Mouse (Mus musculus) cerebellum, adult 11-12 months (tissue): ENCODE data around the gene Tox2.
A peak's percentile ranks its signal among the peaks of the same experiment; 100 is the strongest.

Source experiments
- DNase-seq: peaks from one replicate; pipeline ENCODE4 v3.0.0; 2022

Tox2 gene

GRCm38 (mm10) chr2:163261362-163262054 is 58.6 kb downstream of the Tox2 start:
- DNase-seq, result no peak

- no peak for DNase-seq
These were observed 59.1 kb downstream of the Tox2 start for GRCm38 (mm10) chr2:163262055-163262420.

DNA sequence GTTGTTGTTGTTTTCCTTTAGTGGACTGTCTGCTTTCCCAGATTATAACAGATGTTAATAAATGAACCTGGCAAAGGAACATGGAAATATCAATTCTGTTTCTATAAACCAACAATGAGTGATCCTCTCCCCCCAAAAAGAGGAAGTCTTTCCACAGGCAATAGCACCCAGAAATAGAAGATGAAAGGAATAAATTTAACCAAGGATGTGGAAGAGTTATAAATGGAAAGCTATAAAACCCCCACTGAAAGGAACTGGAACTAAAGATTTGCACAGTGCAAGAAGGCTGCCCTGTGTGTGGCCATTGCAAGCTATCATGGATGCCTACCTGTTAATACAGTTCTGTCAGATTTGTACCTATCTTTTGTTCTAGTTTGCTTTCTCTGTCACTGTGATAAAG is 64.2 kb downstream of the Tox2 start:
- no peak for DNase-seq

- no peak for DNase-seq
These were observed 68.9 kb downstream of the Tox2 start for GRCm38 (mm10) chr2:163271581-163272492.

- DNase-seq, result no peak
These were observed 70.9 kb downstream of the Tox2 start for GRCm38 (mm10) chr2:163273815-163274214.

DNA sequence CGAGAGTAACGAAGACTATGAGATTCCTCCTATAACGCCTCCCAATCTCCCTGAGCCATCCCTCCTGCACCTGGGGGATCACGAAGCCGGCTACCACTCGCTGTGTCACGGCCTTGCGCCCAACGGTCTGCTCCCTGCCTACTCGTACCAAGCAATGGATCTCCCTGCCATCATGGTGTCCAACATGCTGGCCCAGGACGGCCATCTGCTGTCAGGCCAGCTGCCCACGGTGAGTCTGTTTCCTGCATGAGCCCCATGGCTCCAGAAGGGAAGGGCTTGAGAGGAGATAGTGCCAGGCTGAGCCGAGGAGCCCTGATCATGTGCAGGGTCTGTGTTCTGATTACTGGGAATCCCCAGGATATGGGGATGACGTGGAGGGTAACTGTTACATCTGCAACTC is 73.1 kb downstream of the Tox2 start:
- no peak for DNase-seq

GRCm38 (mm10) chr2:163277979-163278378 is 75.1 kb downstream of the Tox2 start:
- DNase-seq, result no peak

DNA sequence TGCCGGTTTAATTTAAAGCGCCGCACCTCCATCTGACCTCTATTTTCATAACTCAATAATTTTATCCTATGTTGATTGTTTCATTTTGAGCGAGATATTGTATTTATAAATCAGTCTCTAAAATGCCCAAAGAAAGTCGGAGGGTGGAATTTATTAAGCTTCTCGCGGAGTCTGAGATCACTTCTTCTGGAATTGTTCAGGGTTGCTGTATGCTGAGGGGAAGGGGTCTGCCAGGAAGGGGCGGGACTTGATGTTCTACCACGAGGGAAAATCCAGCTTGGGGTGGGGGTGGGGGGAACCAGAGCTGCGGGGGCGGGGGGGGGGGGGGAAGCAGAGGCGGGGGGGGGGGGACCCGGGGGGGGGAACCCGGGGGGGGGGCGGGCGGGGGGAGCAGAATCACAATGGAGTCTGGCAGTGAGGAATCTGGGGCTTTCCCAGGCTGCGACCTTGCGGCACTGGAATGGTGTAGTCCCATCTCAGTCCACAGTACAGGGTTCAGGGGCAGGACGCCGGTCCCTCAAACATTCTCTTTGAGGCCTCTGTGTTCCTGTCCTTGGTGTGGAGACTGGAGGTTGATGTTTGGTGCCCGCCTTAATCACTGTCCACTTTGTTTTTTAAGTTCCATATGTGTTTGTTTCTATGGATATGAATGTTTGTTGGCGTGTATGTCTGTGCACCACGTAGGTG is 77.9 kb downstream of the Tox2 start:
- no peak for DNase-seq

DNA sequence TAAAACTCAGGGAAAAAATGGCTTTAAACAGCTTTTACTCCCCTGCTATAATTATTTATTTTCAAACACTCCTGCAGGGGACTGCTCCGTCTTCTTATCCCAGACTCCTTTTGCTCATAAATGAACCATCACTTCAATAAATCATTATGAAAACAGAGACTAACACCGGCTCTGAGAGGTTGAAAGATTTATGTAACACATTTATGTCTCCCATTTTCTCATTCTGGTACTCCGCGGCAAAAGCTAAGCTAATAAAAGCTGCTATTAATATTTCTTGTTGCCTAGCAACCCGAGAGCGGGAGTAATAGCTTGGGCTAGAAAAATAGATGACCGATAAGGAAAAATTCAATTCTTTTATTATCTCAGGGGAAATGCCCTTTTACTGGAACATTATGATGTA is 81.9 kb downstream of the Tox2 start:
- no peak for DNase-seq

DNA sequence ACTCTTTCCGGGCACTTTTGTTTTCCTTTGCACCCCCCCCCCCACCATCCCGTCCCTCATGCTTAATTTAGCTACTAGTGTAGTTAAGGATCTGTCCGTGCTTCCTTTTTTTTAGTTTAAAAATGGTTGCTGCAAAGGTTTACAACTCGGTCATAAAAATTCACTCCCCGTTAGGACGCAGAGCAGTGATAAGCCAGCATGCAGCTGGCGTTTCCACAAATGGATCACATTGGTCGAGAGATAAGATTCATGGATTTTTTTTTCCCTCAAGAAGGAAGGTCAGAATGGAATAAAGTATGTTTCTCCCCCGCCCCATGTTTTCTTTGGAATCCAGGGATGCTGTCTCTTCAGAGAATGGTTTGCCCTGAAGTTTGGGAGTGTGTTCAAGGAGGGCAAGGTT is 82.4 kb downstream of the Tox2 start:
- DNase-seq, result no peak

- DNase-seq, result no peak
These were observed 82.8 kb downstream of the Tox2 start for GRCm38 (mm10) chr2:163285762-163286161.

- DNase-seq, result no peak
These were observed 86.0 kb downstream of the Tox2 start for GRCm38 (mm10) chr2:163288881-163289379.

DNA sequence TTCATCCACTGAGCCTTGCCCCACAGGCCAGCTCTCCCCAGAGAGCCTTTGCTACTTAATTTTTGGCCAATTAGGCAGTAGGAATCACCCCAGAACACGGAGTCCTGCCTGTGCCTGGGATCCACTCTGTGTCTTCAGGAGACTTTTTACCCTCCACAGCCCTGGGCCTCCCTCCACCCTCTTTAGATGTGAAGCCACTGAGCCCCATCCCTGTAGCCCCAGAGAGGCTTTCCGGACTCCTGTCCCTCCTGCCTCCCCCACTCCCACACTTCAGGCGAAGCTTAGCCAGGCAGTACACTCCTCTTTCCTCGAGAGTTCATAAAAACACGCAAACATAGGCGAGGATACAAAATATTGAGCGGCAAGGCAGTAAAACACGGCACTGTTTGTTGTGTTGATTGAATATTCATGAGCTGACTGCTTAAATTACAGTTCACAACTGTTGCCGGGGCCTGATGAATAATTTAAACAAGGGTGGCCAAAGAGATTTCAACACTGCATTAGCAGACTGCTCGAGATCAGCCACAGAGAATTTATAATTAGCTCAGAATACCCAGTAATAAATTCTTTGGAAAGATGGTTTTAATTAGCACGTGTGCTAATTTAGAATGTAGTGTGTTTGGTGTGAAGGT is 94.2 kb downstream of the Tox2 start:
- DNase-seq, result no peak

GRCm38 (mm10) chr2:163300069-163301060 is 97.4 kb downstream of the Tox2 start:
- no peak for DNase-seq

- DNase-seq, result no peak
These were observed 98.7 kb downstream of the Tox2 start for GRCm38 (mm10) chr2:163301641-163302040.

GRCm38 (mm10) chr2:163303037-163303436 is 100.1 kb downstream of the Tox2 start:
- DNase-seq, result peak; percentile 60

GRCm38 (mm10) chr2:163309376-163309775 is 106.5 kb downstream of the Tox2 start:
- no peak for DNase-seq

DNA sequence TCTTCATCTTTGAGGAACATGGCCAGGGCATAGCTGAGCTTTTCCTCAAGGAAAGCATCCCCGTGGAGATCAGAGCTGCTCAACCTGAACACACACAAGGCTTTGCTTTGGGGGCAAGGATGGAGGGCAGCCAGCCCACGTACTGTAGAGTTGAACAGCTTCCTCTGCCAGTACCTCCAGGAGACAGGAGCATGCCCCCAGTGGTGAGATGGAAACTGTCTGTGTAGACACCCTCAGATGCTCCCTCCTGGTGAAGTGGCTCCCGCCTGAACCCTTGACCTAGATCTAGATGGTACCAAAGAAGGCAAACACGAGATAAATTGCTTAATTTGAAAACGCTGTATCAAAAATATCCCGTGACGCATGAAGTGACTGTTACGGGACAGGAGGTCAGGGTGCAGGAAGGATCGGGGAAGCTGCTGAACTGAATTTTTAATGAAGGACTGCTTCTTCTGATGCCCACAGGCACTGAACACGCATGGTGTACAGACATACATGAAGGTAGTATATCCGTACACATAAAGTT is 107.3 kb downstream of the Tox2 start:
- no peak for DNase-seq

GRCm38 (mm10) chr2:163317281-163317680 is 114.4 kb downstream of the Tox2 start:
- DNase-seq, result no peak

DNA sequence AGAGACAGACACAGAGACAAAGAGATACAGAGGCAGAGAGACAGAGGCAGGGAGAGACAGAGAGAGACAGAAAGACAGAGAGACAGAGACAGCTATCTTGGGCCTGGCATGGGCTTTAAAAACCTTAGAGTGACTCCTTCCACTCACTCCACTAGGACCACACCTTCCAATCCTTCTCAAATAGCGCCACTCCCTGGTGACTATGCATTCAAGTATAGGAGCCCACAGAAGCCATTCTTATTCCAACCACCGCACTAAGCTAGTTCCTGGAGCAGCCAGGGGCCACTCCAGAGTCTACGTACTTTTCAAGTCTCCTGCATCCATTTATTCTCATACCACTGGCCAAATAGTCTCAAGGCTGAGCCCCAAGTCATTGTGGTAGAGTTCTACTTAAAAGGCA is 115.9 kb downstream of the Tox2 start:
- no peak for DNase-seq

- no peak for DNase-seq
These were observed 120.2 kb downstream of the Tox2 start for GRCm38 (mm10) chr2:163323163-163323562.
